Mouse (Mus musculus) olfactory bulb, adult 2 months (tissue): Measurements from ENCODE around the gene Bmpr1b.

Experiments
- CTCF ChIP-seq: fragments of 200-500 bp; IDR thresholded peaks from 2 replicates; pipeline ENCODE4 v1.5.1; 2012; ENCODE audit warnings: low read depth, mild to moderate bottlenecking, low read length, moderate library complexity; ENCODE audit not compliant: insufficient read depth
- POLR2A ChIP-seq: fragments of 200-500 bp; IDR thresholded peaks from 2 replicates; pipeline ENCODE4 v1.6.1; 2012; ENCODE audit warnings: mild to moderate bottlenecking, low read depth, low read length, moderate library complexity; ENCODE audit not compliant: insufficient read depth

DNA sequence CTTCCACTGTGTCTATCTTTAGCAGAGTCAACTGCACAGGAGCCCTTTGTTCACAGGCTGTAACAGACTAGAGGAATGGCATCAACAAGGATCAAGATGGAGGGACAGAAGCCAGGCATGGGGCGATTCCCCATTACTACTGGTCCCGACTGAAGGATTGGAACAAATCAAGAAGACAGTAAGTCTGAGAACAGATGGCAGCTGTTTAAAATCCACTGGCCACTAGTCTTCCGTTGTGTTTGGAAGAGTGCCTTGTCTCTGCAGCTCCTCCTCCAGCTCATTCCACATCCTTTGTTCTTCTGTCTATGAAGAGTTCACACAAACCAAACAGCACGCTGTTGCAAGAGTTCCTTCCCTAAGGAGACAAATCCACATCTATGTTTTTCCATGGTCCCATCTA lies 65.6 kb downstream of the Bmpr1b start:
- no peak for TF ChIP-seq CTCF
- TF ChIP-seq POLR2A = no peak
